Mouse (Mus musculus): ENCODE measurements around the gene Pdlim1.
A peak's percentile ranks its signal among the peaks of the same experiment; 100 is the strongest.
"Not testable (repeated sequence)": the region's sequence is repeated elsewhere in the genome, so short reads cannot be mapped to it uniquely, and the experiment has no call there.

Gene Pdlim1

GRCm38 (mm10) chr19:40240360-40240759 is 31.3 kb downstream of the Pdlim1 start:
- DNase-seq, result no peak

GRCm38 (mm10) chr19:40238175-40238850 is 33.3 kb downstream of the Pdlim1 start:
- DNase-seq, result no peak

- DNase-seq, result no peak
These were observed 39.1 kb downstream of the Pdlim1 start for GRCm38 (mm10) chr19:40232560-40232959.

- DNase-seq, result no peak
These were observed 39.7 kb downstream of the Pdlim1 start for GRCm38 (mm10) chr19:40231825-40232541.

GRCm38 (mm10) chr19:40231074-40231738 is 40.4 kb downstream of the Pdlim1 start:
- no peak for DNase-seq

GRCm38 (mm10) chr19:40226516-40227151 is 45.0 kb downstream of the Pdlim1 start:
- DNase-seq, result peak; percentile 62

GRCm38 (mm10) chr19:40225761-40226110 is 45.9 kb downstream of the Pdlim1 start:
- DNase-seq, result peak; percentile 68

GRCm38 (mm10) chr19:40225102-40225760 is 46.4 kb downstream of the Pdlim1 start:
- DNase-seq, result peak; percentile 76

GRCm38 (mm10) chr19:40222307-40222706 is 49.3 kb downstream of the Pdlim1 start:
- not testable (repeated sequence) for DNase-seq

GRCm38 (mm10) chr19:40220878-40221277 is 50.8 kb downstream of the Pdlim1 start:
- no peak for DNase-seq

GRCm38 (mm10) chr19:40202947-40203346 is 68.7 kb downstream of the Pdlim1 start:
- DNase-seq, result not testable (repeated sequence)

- DNase-seq, result no peak
These were observed 81.0 kb downstream of the Pdlim1 start for GRCm38 (mm10) chr19:40190596-40190995.

- DNase-seq, result no peak
These were observed 84.5 kb downstream of the Pdlim1 start, which contains the start of gene Cyp2c70 for GRCm38 (mm10) chr19:40187160-40187559. TSS of gene Cyp2c70 (minus strand) at chr19:40187333.

GRCm38 (mm10) chr19:40183600-40183999 is 88.0 kb downstream of the Pdlim1 start:
- no peak for DNase-seq

- no peak for DNase-seq
These were observed 93.3 kb downstream of the Pdlim1 start for GRCm38 (mm10) chr19:40178311-40178710.

All from kidney, adult 9 months (tissue).